Mouse (Mus musculus) stomach, embryonic 14.5 days (tissue): ENCODE results near the gene Tns3. TPM values are rescaled to one million over a fixed set of nuclear protein-coding genes. Genes with fewer than 3 reads are reported as not detected.
A peak's percentile ranks its signal among the peaks of the same experiment; 100 is the strongest.

ENCODE experiments used
- ATAC-seq: fragments of 200-750 bp; cut with Nextera tagmentation; 2 replicates; pipeline ENCODE4 v1.8.0; 2017; ENCODE audit warnings: low read depth, moderate TSS enrichment; ENCODE audit not compliant: insufficient number of reproducible peaks, insufficient read depth, low FRiP score
- H3K27ac ChIP-seq: fragments of 300-500 bp; sonication (generic); 2 replicates; pipeline ENCODE4 v1.5.1; 2014; ENCODE audit warnings: mild to moderate bottlenecking, low read length, moderate library complexity, mixed read lengths
- H3K27me3 ChIP-seq: fragments of 300-500 bp; sonication (generic); 2 replicates; pipeline ENCODE4 v1.6.1; 2014; ENCODE audit warnings: low read length, control low read depth, mixed read lengths; ENCODE audit not compliant: control insufficient read depth, insufficient read depth
- H3K36me3 ChIP-seq: fragments of 300-500 bp; sonication (generic); 2 replicates; pipeline ENCODE4 v1.6.1; 2014; ENCODE audit warnings: mild to moderate bottlenecking, control low read depth, low read length, moderate library complexity, mixed read lengths; ENCODE audit not compliant: control insufficient read depth, insufficient read depth
- H3K4me1 ChIP-seq: fragments of 300-500 bp; sonication (generic); 2 replicates; pipeline ENCODE4 v1.6.1; 2014; ENCODE audit warnings: low read length, control low read depth, mixed read lengths; ENCODE audit not compliant: control insufficient read depth, insufficient read depth
- H3K4me2 ChIP-seq: fragments of 300-500 bp; sonication (generic); replicated peaks from 2 replicates; pipeline ENCODE4 v1.6.1; 2014; ENCODE audit warnings: low read depth, low read length, control low read depth
- H3K4me3 ChIP-seq: fragments of 300-500 bp; sonication (generic); 2 replicates; pipeline ENCODE4 v1.5.1; 2014; ENCODE audit warnings: low read depth, low read length, control low read depth
- H3K9ac ChIP-seq: fragments of 300-500 bp; sonication (generic); replicated peaks from 2 replicates; pipeline ENCODE4 v1.6.1; 2014; ENCODE audit warnings: low read depth, mild to moderate bottlenecking, control low read depth, low read length, moderate library complexity, mixed read lengths
- H3K9me3 ChIP-seq: fragments of 300-500 bp; sonication (generic); 2 replicates; pipeline ENCODE4 v1.6.1; 2016; ENCODE audit warnings: low read depth, low read length, control low read depth; ENCODE audit not compliant: control insufficient read depth
- WGBS: fragments of 180-500 bp; shearing (Covaris S2); extraction: QIAGEN DNeasy Blood & Tissue Kit; methylation state at CpG from one replicate; pipeline ENCODE4 v1.1.7; 2014; 5-methylcytosine and 5-hydroxymethylcytosine counted together
- polyA plus RNA-seq: library from polyadenylated mRNA; unstranded; fragments of >200 nt; fragmentation: Nextera tagmentation; extraction: Ambion mirVana; gene quantifications from 2 replicates; pipeline ENCODE4 v1.2.1, GENCODE M21; 2014

The Tns3 gene
- polyA plus RNA-seq, 1 experiment from 2014 or later, result 31.2 TPM

- H3K27ac ChIP-seq, result peak overlapping the region; percentile 94
- H3K36me3 ChIP-seq, result peaks cover 8% of the 10 kb centered on the region
- peak; percentile 86 for ATAC-seq
- H3K4me3 ChIP-seq, result peak overlapping the region; percentile 52
- H3K4me2 ChIP-seq, result peak overlapping the region; percentile 73
- H3K27me3 ChIP-seq, result no peaks in the 10 kb centered on the region
- peak overlapping the region; percentile 76 for H3K9ac ChIP-seq
- no peaks in the 10 kb centered on the region for H3K9me3 ChIP-seq
- WGBS, result under 1% methylated on average over 33 of the region's 33 CpGs
- H3K4me1 ChIP-seq, result peaks cover 40% of the 10 kb centered on the region
These were observed 195.9 kb downstream of the Tns3 start for GRCm38 (mm10) chr11:8468161-8469091.

GRCm38 (mm10) chr11:8467403-8468160 lies 196.8 kb downstream of the Tns3 start:
- H3K4me3 ChIP-seq, result peak overlapping the region; percentile 52
- 25% methylated on average over 13 of the region's 13 CpGs for WGBS
- peaks cover 40% of the 10 kb centered on the region for H3K4me1 ChIP-seq
- no peaks in the 10 kb centered on the region for H3K27me3 ChIP-seq
- peak overlapping the region; percentile 73 for H3K4me2 ChIP-seq
- peak overlapping the region; percentile 94 for H3K27ac ChIP-seq
- no peaks in the 10 kb centered on the region for H3K9me3 ChIP-seq
- H3K9ac ChIP-seq, result peak overlapping the region; percentile 76
- no peak for ATAC-seq
- H3K36me3 ChIP-seq, result peaks cover 17% of the 10 kb centered on the region

GRCm38 (mm10) chr11:8463866-8464265 lies 200.5 kb downstream of the Tns3 start:
- no peak overlapping the region for H3K9ac ChIP-seq
- peaks cover 31% of the 10 kb centered on the region for H3K4me1 ChIP-seq
- no peak overlapping the region for H3K4me2 ChIP-seq
- H3K9me3 ChIP-seq, result no peaks in the 10 kb centered on the region
- H3K27ac ChIP-seq, result no peak overlapping the region
- peaks cover 13% of the 10 kb centered on the region for H3K36me3 ChIP-seq
- H3K4me3 ChIP-seq, result no peak overlapping the region
- 67% methylated on average over 2 of the region's 2 CpGs for WGBS
- H3K27me3 ChIP-seq, result no peaks in the 10 kb centered on the region
- no peak for ATAC-seq

GRCm38 (mm10) chr11:8462827-8463405 lies 201.4 kb downstream of the Tns3 start:
- Histone ChIP-seq H3K27ac (no peak overlapping the region), H3K4me3 (no peak overlapping the region)

GRCm38 (mm10) chr11:8460835-8461234 lies 203.5 kb downstream of the Tns3 start:
- Histone ChIP-seq H3K27ac (no peak overlapping the region), H3K4me1 (peaks cover 29% of the 10 kb centered on the region), H3K4me2 (no peak overlapping the region), H3K9me3 (no peaks in the 10 kb centered on the region), H3K27me3 (no peaks in the 10 kb centered on the region), H3K9ac (no peak overlapping the region), H3K4me3 (no peak overlapping the region), H3K36me3 (peaks cover 15% of the 10 kb centered on the region)
- no peak for ATAC-seq
- 88% methylated on average over 4 of the region's 4 CpGs for WGBS

More at GRCm38 (mm10) chr11:8462827-8463405, 201.4 kb downstream of the Tns3 start:
- no peak overlapping the region for H3K9ac ChIP-seq
- no peaks in the 10 kb centered on the region for H3K9me3 ChIP-seq
- H3K4me1 ChIP-seq, result peaks cover 32% of the 10 kb centered on the region
- ATAC-seq, result no peak
- peaks cover 13% of the 10 kb centered on the region for H3K36me3 ChIP-seq
- no peaks in the 10 kb centered on the region for H3K27me3 ChIP-seq
- WGBS, result 94% methylated on average over 3 of the region's 3 CpGs
- no peak overlapping the region for H3K4me2 ChIP-seq

- peak overlapping the region; percentile 48; the same call in 1 of the 2 replicates for H3K27ac ChIP-seq
- WGBS, result 33% methylated on average over 5 of the region's 5 CpGs
- no peaks in the 10 kb centered on the region for H3K9me3 ChIP-seq
- peaks cover 8% of the 10 kb centered on the region for H3K36me3 ChIP-seq
- H3K4me3 ChIP-seq, result no peak overlapping the region
- H3K27me3 ChIP-seq, result no peaks in the 10 kb centered on the region
- H3K4me1 ChIP-seq, result peaks cover 35% of the 10 kb centered on the region
- H3K9ac ChIP-seq, result no peak overlapping the region
- no peak overlapping the region for H3K4me2 ChIP-seq
- no peak for ATAC-seq
These were observed 206.4 kb downstream of the Tns3 start for GRCm38 (mm10) chr11:8457951-8458350.

GRCm38 (mm10) chr11:8456586-8457285 lies 207.6 kb downstream of the Tns3 start:
- Histone ChIP-seq H3K27ac (peak overlapping the region; percentile 27; the same call in 1 of the 2 replicates), H3K4me2 (no peak overlapping the region), H3K27me3 (no peaks in the 10 kb centered on the region), H3K36me3 (peaks cover 12% of the 10 kb centered on the region), H3K9ac (no peak overlapping the region), H3K9me3 (no peaks in the 10 kb centered on the region), H3K4me3 (no peak overlapping the region), H3K4me1 (peaks cover 35% of the 10 kb centered on the region)
- WGBS, result 65% methylated on average over 9 of the region's 9 CpGs
- ATAC-seq, result no peak

GRCm38 (mm10) chr11:8455650-8456049 lies 208.7 kb downstream of the Tns3 start:
- no peak overlapping the region for H3K4me2 ChIP-seq
- no peaks in the 10 kb centered on the region for H3K27me3 ChIP-seq
- no peak overlapping the region; the same call in 1 of the 2 replicates for H3K27ac ChIP-seq
- WGBS, result 70% methylated on average over 6 of the region's 6 CpGs
- H3K4me1 ChIP-seq, result peaks cover 35% of the 10 kb centered on the region
- no peak overlapping the region for H3K9ac ChIP-seq
- H3K9me3 ChIP-seq, result no peaks in the 10 kb centered on the region
- peaks cover 23% of the 10 kb centered on the region for H3K36me3 ChIP-seq
- no peak overlapping the region for H3K4me3 ChIP-seq
- no peak for ATAC-seq
